Mouse (Mus musculus): ENCODE data around the gene Ccdc117. TPM values are rescaled to one million over a fixed set of nuclear protein-coding genes. Genes with fewer than 3 reads are reported as not detected.
"Not testable (repeated sequence)": the region's sequence is repeated elsewhere in the genome, so short reads cannot be mapped to it uniquely, and the experiment has no call there.

Gene Ccdc117
- total and polyA plus RNA-seq, 2 experiments from 2014 or later = 7.3 to 9.7 TPM

GRCm38 (mm10) chr11:5515655-5516054, 26.3 kb downstream of the Ccdc117 start:
- Histone ChIP-seq H3K27ac (ENCODE audit: low read depth) (no peak overlapping the region), H3K36me3 (replicated peaks; ENCODE audit: control insufficient read depth, insufficient read depth, low read length) (no peaks in the 10 kb centered on the region), H3K27me3 (ENCODE audit: control insufficient read depth, insufficient read depth, low read length) (no peaks in the 10 kb centered on the region), H3K9me3 (replicated peaks; ENCODE audit: control insufficient read depth, low read length) (no peaks in the 10 kb centered on the region), H3K9ac (replicated peaks; ENCODE audit: low read depth, low read length) (no peak overlapping the region), H3K4me2 (ENCODE audit: low read depth, low read length) (no peak overlapping the region), H3K4me1 (ENCODE audit: control insufficient read depth, insufficient read depth) (no peaks in the 10 kb centered on the region), H3K4me3 (ENCODE audit: low read depth, low read length) (no peak overlapping the region)
- 76% methylated on average over 6 of the region's 6 CpGs for WGBS
- DNase-seq (ENCODE audit: low spot score) (no peak), ATAC-seq (ENCODE audit: insufficient read depth, low read depth) (no peak)
- no peak for TF ChIP-seq EP300 (IDR thresholded peaks at IDR 0.05; ENCODE audit: low read depth)
- TF ChIP-seq CTCF (IDR thresholded peaks at IDR 0.05; ENCODE audit: low read depth) = no peak

- Histone ChIP-seq H3K36me3 (replicated peaks; ENCODE audit: control insufficient read depth, insufficient read depth, low read length) (no peaks in the 10 kb centered on the region), H3K9me3 (replicated peaks; ENCODE audit: control insufficient read depth, low read length) (no peaks in the 10 kb centered on the region), H3K4me2 (ENCODE audit: low read depth, low read length) (no peak overlapping the region), H3K4me1 (ENCODE audit: control insufficient read depth, insufficient read depth) (no peaks in the 10 kb centered on the region), H3K4me3 (ENCODE audit: low read depth, low read length) (no peak overlapping the region), H3K27me3 (ENCODE audit: control insufficient read depth, insufficient read depth, low read length) (no peaks in the 10 kb centered on the region), H3K9ac (replicated peaks; ENCODE audit: low read depth, low read length) (no peak overlapping the region), H3K27ac (ENCODE audit: low read depth) (no peak overlapping the region)
- no peak for TF ChIP-seq EP300 (IDR thresholded peaks at IDR 0.05; ENCODE audit: low read depth)
- no peak for TF ChIP-seq CTCF (IDR thresholded peaks at IDR 0.05; ENCODE audit: low read depth)
- ATAC-seq (ENCODE audit: insufficient read depth, low read depth) (no peak), DNase-seq (ENCODE audit: low spot score) (no peak)
- WGBS = 68% methylated on average over 6 of the region's 6 CpGs
Measured at GRCm38 (mm10) chr11:5515196-5515595, 26.8 kb downstream of the Ccdc117 start.

GRCm38 (mm10) chr11:5514091-5514490, 27.9 kb downstream of the Ccdc117 start:
- H3K27ac ChIP-seq (ENCODE audit: low read depth) = no peak overlapping the region
- no peaks in the 10 kb centered on the region for H3K27me3 ChIP-seq (ENCODE audit: control insufficient read depth, insufficient read depth, low read length)
- no peak for DNase-seq (ENCODE audit: low spot score)
- H3K9ac ChIP-seq (replicated peaks; ENCODE audit: low read depth, low read length) = no peak overlapping the region
- H3K9me3 ChIP-seq (replicated peaks; ENCODE audit: control insufficient read depth, low read length) = no peaks in the 10 kb centered on the region
- no peak overlapping the region for H3K4me3 ChIP-seq (ENCODE audit: low read depth, low read length)
- H3K4me2 ChIP-seq (ENCODE audit: low read depth, low read length) = no peak overlapping the region
- H3K4me1 ChIP-seq (ENCODE audit: control insufficient read depth, insufficient read depth) = no peaks in the 10 kb centered on the region
- no peaks in the 10 kb centered on the region for H3K36me3 ChIP-seq (replicated peaks; ENCODE audit: control insufficient read depth, insufficient read depth, low read length)
- 84% methylated on average over 4 of the region's 4 CpGs for WGBS
- TF ChIP-seq CTCF (IDR thresholded peaks at IDR 0.05; ENCODE audit: low read depth) = no peak
- no peak for TF ChIP-seq EP300 (IDR thresholded peaks at IDR 0.05; ENCODE audit: low read depth)
- no peak for ATAC-seq (ENCODE audit: insufficient read depth, low read depth)

- TF ChIP-seq EP300 (IDR thresholded peaks at IDR 0.05; ENCODE audit: low read depth) (no peak), CTCF (IDR thresholded peaks at IDR 0.05; ENCODE audit: low read depth) (no peak)
- Histone ChIP-seq H3K4me3 (ENCODE audit: low read depth, low read length) (no peak overlapping the region), H3K36me3 (replicated peaks; ENCODE audit: control insufficient read depth, insufficient read depth, low read length) (no peaks in the 10 kb centered on the region), H3K27me3 (ENCODE audit: control insufficient read depth, insufficient read depth, low read length) (no peaks in the 10 kb centered on the region), H3K9ac (replicated peaks; ENCODE audit: low read depth, low read length) (no peak overlapping the region), H3K9me3 (replicated peaks; ENCODE audit: control insufficient read depth, low read length) (no peaks in the 10 kb centered on the region), H3K27ac (ENCODE audit: low read depth) (no peak overlapping the region), H3K4me2 (ENCODE audit: low read depth, low read length) (no peak overlapping the region), H3K4me1 (ENCODE audit: control insufficient read depth, insufficient read depth) (no peaks in the 10 kb centered on the region)
- 81% methylated on average over 8 of the region's 8 CpGs for WGBS
- DNase-seq (ENCODE audit: low spot score) (no peak), ATAC-seq (ENCODE audit: insufficient read depth, low read depth) (no peak)
Measured at GRCm38 (mm10) chr11:5512961-5513360, 29.0 kb downstream of the Ccdc117 start.

GRCm38 (mm10) chr11:5512099-5512725, 29.8 kb downstream of the Ccdc117 start:
- no peak for ATAC-seq (ENCODE audit: insufficient read depth, low read depth)

GRCm38 (mm10) chr11:5510686-5511085, 31.3 kb downstream of the Ccdc117 start:
- DNase-seq (ENCODE audit: low spot score); H3K4me3 ChIP-seq (ENCODE audit: low read depth, low read length); H3K4me1 ChIP-seq (ENCODE audit: control insufficient read depth, insufficient read depth); ATAC-seq (ENCODE audit: insufficient read depth, low read depth); H3K9ac ChIP-seq (replicated peaks; ENCODE audit: low read depth, low read length); H3K4me2 ChIP-seq (ENCODE audit: low read depth, low read length); H3K27me3 ChIP-seq (ENCODE audit: control insufficient read depth, insufficient read depth, low read length); H3K36me3 ChIP-seq (replicated peaks; ENCODE audit: control insufficient read depth, insufficient read depth, low read length); H3K9me3 ChIP-seq (replicated peaks; ENCODE audit: control insufficient read depth, low read length); H3K27ac ChIP-seq (ENCODE audit: low read depth): not testable (repeated sequence)
- no CpG with 5 or more reads among the region's 2 CpGs for WGBS

More at GRCm38 (mm10) chr11:5512099-5512725, 29.8 kb downstream of the Ccdc117 start:
- 69% methylated on average over 12 of the region's 12 CpGs for WGBS
- TF ChIP-seq CTCF (IDR thresholded peaks at IDR 0.05; ENCODE audit: low read depth) = no peak
- no peak for TF ChIP-seq EP300 (IDR thresholded peaks at IDR 0.05; ENCODE audit: low read depth)
- no peak overlapping the region for H3K27ac ChIP-seq (ENCODE audit: low read depth)
- H3K9ac ChIP-seq (replicated peaks; ENCODE audit: low read depth, low read length) = no peak overlapping the region
- no peak overlapping the region for H3K4me2 ChIP-seq (ENCODE audit: low read depth, low read length)
- H3K27me3 ChIP-seq (ENCODE audit: control insufficient read depth, insufficient read depth, low read length) = no peaks in the 10 kb centered on the region
- H3K4me3 ChIP-seq (ENCODE audit: low read depth, low read length) = no peak overlapping the region
- no peaks in the 10 kb centered on the region for H3K36me3 ChIP-seq (replicated peaks; ENCODE audit: control insufficient read depth, insufficient read depth, low read length)
- no peaks in the 10 kb centered on the region for H3K4me1 ChIP-seq (ENCODE audit: control insufficient read depth, insufficient read depth)
- DNase-seq (ENCODE audit: low spot score) = no peak
- no peaks in the 10 kb centered on the region for H3K9me3 ChIP-seq (replicated peaks; ENCODE audit: control insufficient read depth, low read length)

Data from heart, postnatal 0 days (tissue).